Mouse (Mus musculus) large intestine, adult 2 months (tissue): ENCODE measurements around the gene Napb. TPM values are rescaled to one million over a fixed set of nuclear protein-coding genes. Genes with fewer than 3 reads are reported as not detected.

Experiments used
- polyA plus RNA-seq: library from polyadenylated mRNA; depleted of rRNA; stranded (reverse); fragments of >200 nt; gene quantifications from 2 replicates; pipeline ENCODE4 v1.2.3, GENCODE M21; 2012; rRNA removed

Napb gene
- polyA plus RNA-seq, 1 experiment: 0.58 TPM

Other genes with a start within 250 kb of the Napb start
- gene Nxt1, start 59.9 kb downstream of the Napb start, polyA plus RNA-seq: 25.5 and 26.6 TPM in 2 replicates
- 4.0 and 5.2 TPM in 2 replicates for gene Gzf1, start 51.4 kb downstream of the Napb start, polyA plus RNA-seq
- gene Cstl1, start 17.9 kb upstream of the Napb start, polyA plus RNA-seq: not detected in 2 replicates
- gene Cst11, start 39.0 kb upstream of the Napb start, polyA plus RNA-seq: not detected in 2 replicates
- gene 8030411F24Rik, start 49.5 kb upstream of the Napb start, polyA plus RNA-seq: not detected in 2 replicates
- gene Cst12, start 56.9 kb upstream of the Napb start, polyA plus RNA-seq: not detected in 2 replicates
- gene Cst8, start 66.3 kb upstream of the Napb start, polyA plus RNA-seq: not detected in 2 replicates
- not detected in 2 replicates for gene Cst13, start 87.6 kb upstream of the Napb start, polyA plus RNA-seq
- gene Cst9, start 102.7 kb upstream of the Napb start, polyA plus RNA-seq: not detected in 2 replicates
- gene 9230104L09Rik, start 132.6 kb upstream of the Napb start, polyA plus RNA-seq: 0.14 and 0.21 TPM in 2 replicates
- 418 and 430 TPM in 2 replicates for gene Cst3, start 143.2 kb upstream of the Napb start, polyA plus RNA-seq